Mouse (Mus musculus) liver, embryonic 13.5 days (tissue): Measurements from ENCODE around the gene Mta3. TPM values are rescaled to one million over a fixed set of nuclear protein-coding genes. Genes with fewer than 3 reads are reported as not detected.

ENCODE experiments used
- ATAC-seq: fragments of 200-750 bp; cut with Nextera tagmentation; 2 replicates; pipeline ENCODE4 v1.8.0; 2017; ENCODE audit warnings: low read depth, mild to moderate bottlenecking, moderate number of reproducible peaks, moderate library complexity
- DNase-seq: peaks from one replicate; pipeline ENCODE4 v3.0.0; 2022
- H3K27ac ChIP-seq: fragments of 300-500 bp; sonication (generic); 2 replicates; pipeline ENCODE4 v1.5.1; 2015; ENCODE audit warnings: moderate library complexity, mild to moderate bottlenecking, inconsistent platforms
- H3K27me3 ChIP-seq: fragments of 300-500 bp; sonication (generic); 2 replicates; pipeline ENCODE4 v1.6.1; 2015; ENCODE audit warnings: mild to moderate bottlenecking, inconsistent platforms
- H3K36me3 ChIP-seq: fragments of 300-500 bp; sonication (generic); 2 replicates; pipeline ENCODE4 v1.6.1; 2015; ENCODE audit warnings: mild to moderate bottlenecking, inconsistent platforms
- H3K4me1 ChIP-seq: fragments of 300-500 bp; sonication (generic); replicated peaks from 2 replicates; pipeline ENCODE4 v1.6.1; 2015; ENCODE audit warnings: inconsistent platforms
- H3K4me2 ChIP-seq: fragments of 300-500 bp; sonication (generic); 2 replicates; pipeline ENCODE4 v1.6.1; 2015; ENCODE audit warnings: inconsistent platforms, mild to moderate bottlenecking, moderate library complexity
- H3K4me3 ChIP-seq: fragments of 300-500 bp; sonication (generic); replicated peaks from 2 replicates; pipeline ENCODE4 v1.5.1; 2015; ENCODE audit warnings: mild to moderate bottlenecking, inconsistent platforms
- H3K9ac ChIP-seq: fragments of 300-500 bp; sonication (generic); 2 replicates; pipeline ENCODE4 v1.6.1; 2015; ENCODE audit warnings: mild to moderate bottlenecking, inconsistent platforms
- H3K9me3 ChIP-seq: fragments of 300-500 bp; sonication (generic); replicated peaks from 2 replicates; pipeline ENCODE4 v1.6.1; 2016; ENCODE audit warnings: inconsistent platforms
- WGBS: fragments of 180-500 bp; shearing (Covaris S2); methylation state at CpG from one replicate; pipeline ENCODE4 v1.1.7; 2015; ENCODE audit not compliant: insufficient replicate concordance; 5-methylcytosine and 5-hydroxymethylcytosine counted together
- polyA plus RNA-seq: library from polyadenylated mRNA; unstranded; fragments of >200 nt; fragmentation: Nextera tagmentation; extraction: Ambion mirVana; gene quantifications from 2 replicates; pipeline ENCODE4 v1.2.1, GENCODE M21; 2015

The Mta3 gene
- polyA plus RNA-seq, 1 experiment from 2014 or later = 44.1 TPM

DNA sequence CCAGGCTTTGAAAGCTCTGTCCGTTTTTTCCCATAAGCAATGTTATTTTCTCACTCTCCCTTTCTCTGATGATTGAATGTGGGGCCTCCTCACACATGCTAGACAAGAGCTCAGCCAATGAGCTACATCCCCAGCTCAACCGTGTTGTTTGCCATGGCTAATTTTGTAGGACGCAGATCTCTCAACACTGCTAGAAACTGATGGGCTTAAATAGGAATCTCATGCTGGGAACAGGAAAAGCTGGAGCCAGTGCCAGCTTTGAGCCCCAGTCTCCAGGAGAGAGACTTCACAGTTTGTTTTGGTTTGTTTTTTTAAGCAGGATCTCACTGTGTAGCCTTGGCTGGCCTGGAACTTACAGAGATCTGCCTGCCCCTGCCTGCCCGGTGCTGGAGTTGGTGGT is 53.6 kb downstream of the Mta3 start:
- WGBS = 69% methylated on average over 4 of the region's 4 CpGs
- Histone ChIP-seq H3K4me3 (no peak overlapping the region), H3K9me3 (no peaks in the 10 kb centered on the region), H3K27ac (peak overlapping the region; percentile 1; the same call in 1 of the 2 replicates), H3K9ac (no peak overlapping the region), H3K4me1 (no peaks in the 10 kb centered on the region), H3K4me2 (no peak overlapping the region), H3K27me3 (no peaks in the 10 kb centered on the region), H3K36me3 (peaks cover 77% of the 10 kb centered on the region)
- ATAC-seq (no peak), DNase-seq (no peak)

DNA sequence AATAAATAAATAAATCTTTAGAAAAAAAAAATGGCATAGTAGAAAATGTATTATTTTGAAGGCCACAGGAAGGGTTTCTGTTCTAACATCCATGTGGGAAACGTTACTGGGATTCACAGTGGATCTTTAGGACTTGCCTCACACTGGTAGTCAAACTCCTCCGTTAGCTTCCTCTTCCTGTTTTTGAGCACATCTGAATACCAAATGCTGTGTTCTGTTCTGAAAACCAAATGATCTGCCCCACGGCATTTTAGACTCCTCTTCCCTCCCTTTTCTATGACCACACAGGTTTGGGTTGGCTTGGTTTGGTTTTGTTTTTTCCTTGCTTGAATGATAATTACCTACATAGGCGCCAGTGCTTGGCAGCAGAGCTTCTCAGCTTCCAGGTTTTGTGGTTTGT is 58.6 kb downstream of the Mta3 start:
- Histone ChIP-seq H3K36me3 (peaks cover 75% of the 10 kb centered on the region), H3K9ac (no peak overlapping the region), H3K27ac (no peak overlapping the region), H3K27me3 (no peaks in the 10 kb centered on the region), H3K4me1 (peaks cover 21% of the 10 kb centered on the region), H3K9me3 (no peaks in the 10 kb centered on the region), H3K4me2 (no peak overlapping the region), H3K4me3 (no peak overlapping the region)
- ATAC-seq (no peak), DNase-seq (no peak)
- WGBS = 67% methylated on average over 4 of the region's 4 CpGs

DNA sequence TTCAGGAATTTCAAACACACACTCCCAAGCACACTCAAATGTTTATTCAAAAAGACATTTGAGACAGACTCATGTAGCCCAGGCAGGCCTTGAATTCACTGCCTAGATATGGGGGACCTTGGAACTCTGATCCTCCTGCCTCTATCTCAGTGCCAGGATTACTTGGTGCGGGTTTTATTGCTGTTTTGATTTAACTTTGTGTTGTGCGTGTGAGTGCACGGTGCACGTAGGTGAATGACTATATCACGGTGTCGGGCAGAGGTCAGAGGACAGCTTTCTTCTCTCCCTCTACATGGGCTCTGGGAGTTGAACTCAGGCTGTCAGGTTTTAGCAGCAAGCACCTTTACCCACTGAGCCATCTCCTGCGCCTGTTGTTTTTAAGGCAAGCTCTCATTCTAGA is 61.1 kb downstream of the Mta3 start:
- H3K4me3 ChIP-seq = no peak overlapping the region
- ATAC-seq = no peak

DNA sequence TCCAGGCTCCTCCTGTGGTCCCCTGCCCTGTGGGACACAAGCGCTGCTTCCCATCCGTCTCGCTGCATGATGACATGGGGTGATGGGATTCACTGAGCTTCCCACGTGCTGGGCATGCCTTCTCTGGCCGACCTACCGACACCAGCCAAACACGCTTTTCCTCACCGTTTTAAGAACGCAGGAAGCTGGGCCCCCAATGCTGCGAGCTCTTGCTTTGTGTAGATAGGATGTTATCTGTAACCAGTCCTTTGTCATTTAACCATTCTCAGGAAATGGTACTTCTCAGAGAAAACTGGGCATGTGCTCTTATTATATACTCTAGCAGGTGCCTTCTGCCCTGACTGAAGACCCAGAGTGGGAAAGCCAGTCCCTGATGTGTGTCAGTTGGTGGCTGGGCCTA is 62.3 kb downstream of the Mta3 start:
- Histone ChIP-seq H3K9ac (peak overlapping the region; percentile 30; the same call in 1 of the 2 replicates), H3K4me2 (no peak overlapping the region; the same call in 1 of the 2 replicates), H3K4me3 (no peak overlapping the region), H3K27ac (peak overlapping the region; percentile 62), H3K9me3 (no peaks in the 10 kb centered on the region), H3K27me3 (no peaks in the 10 kb centered on the region), H3K4me1 (peaks cover 49% of the 10 kb centered on the region), H3K36me3 (peaks cover 61% of the 10 kb centered on the region)
- ATAC-seq = peak; percentile 78
- peak; percentile 47 for DNase-seq
- WGBS = 26% methylated on average over 10 of the region's 10 CpGs

More for the DNA sequence above, 61.1 kb downstream of the Mta3 start:
- Histone ChIP-seq H3K36me3 (peaks cover 73% of the 10 kb centered on the region), H3K9me3 (no peaks in the 10 kb centered on the region), H3K4me2 (no peak overlapping the region), H3K4me1 (peaks cover 45% of the 10 kb centered on the region), H3K27ac (peak overlapping the region; percentile 62; the same call in 1 of the 2 replicates), H3K9ac (0 out of 2 replicates have a peak overlapping the region, but pooled peaks have one; percentile 1), H3K27me3 (no peaks in the 10 kb centered on the region)
- 87% methylated on average over 7 of the region's 7 CpGs for WGBS
- DNase-seq = no peak

DNA sequence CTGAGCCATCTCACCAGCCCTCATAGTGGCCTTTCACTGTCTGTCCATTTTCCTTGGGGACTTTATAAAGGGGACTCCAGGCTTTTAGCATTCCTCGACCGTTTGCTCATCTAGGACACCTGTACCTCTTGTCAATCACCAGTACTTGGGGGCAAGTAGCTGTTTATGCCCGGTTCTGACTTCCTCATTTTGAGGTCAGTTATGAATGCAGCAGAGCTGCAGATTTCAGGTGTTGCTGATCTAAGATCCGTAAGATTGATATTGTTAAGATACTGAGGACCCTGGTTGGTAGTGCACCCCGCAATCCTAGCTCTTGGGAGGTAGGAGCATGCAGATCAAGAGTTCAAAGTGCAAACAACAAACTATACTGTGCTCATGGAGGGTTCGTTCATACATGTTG is 64.4 kb downstream of the Mta3 start:
- Histone ChIP-seq H3K4me1 (peaks cover 53% of the 10 kb centered on the region), H3K36me3 (peaks cover 45% of the 10 kb centered on the region), H3K27ac (no peak overlapping the region), H3K4me2 (no peak overlapping the region), H3K4me3 (no peak overlapping the region), H3K9ac (no peak overlapping the region), H3K9me3 (no peaks in the 10 kb centered on the region), H3K27me3 (no peaks in the 10 kb centered on the region)
- WGBS = 58% methylated on average over 6 of the region's 6 CpGs
- DNase-seq = no peak
- no peak for ATAC-seq

DNA sequence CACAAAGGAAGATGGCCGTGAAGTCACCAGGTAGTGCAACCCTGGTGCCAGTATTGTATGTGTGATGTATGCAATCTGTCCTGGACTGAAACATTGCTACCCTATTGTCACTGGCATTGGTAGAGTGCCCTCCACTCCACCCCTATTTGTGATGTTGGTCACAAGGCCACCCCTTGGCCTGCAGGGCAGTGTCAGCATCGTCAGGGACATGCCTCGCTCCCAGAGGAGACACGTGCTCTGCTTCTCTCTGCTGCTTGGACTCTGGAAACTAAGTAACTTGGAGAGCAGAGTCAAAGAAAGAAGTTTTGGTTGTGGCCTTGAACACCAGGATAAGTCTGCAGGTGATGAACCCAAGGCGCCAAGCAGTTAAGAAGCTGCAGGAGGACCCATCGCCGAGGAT is 65.0 kb downstream of the Mta3 start:
- no peak overlapping the region for H3K27ac ChIP-seq
- WGBS = 79% methylated on average over 7 of the region's 7 CpGs
- no peaks in the 10 kb centered on the region for H3K9me3 ChIP-seq
- H3K4me1 ChIP-seq = peaks cover 53% of the 10 kb centered on the region
- no peak overlapping the region for H3K9ac ChIP-seq
- DNase-seq (no peak), ATAC-seq (no peak)
- H3K36me3 ChIP-seq = peaks cover 46% of the 10 kb centered on the region
- H3K4me3 ChIP-seq = no peak overlapping the region
- H3K4me2 ChIP-seq = no peak overlapping the region
- no peaks in the 10 kb centered on the region for H3K27me3 ChIP-seq

DNA sequence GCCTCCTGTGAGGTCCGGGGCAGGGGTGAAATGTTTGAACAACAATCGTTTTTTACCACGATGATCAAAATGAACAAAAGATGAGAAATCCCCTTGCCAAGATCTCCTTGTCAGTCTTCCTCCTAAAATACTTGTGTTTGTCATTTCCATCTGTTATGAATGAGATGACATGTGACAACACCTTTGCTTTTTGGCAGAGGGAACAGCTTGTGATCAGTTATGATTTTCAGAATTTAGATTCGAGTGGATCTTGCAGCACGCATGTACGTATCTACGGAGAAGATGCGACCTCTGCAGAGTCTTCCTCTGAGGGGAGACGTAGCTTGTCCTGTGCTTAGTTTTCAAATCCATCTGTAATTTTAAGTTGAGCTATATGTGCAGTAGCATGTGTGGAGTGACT is 66.1 kb downstream of the Mta3 start:
- Histone ChIP-seq H3K9ac (no peak overlapping the region), H3K27ac (0 out of 2 replicates have a peak overlapping the region, but pooled peaks have one; percentile 29), H3K4me1 (peaks cover 54% of the 10 kb centered on the region), H3K9me3 (no peaks in the 10 kb centered on the region), H3K4me3 (no peak overlapping the region), H3K4me2 (no peak overlapping the region), H3K27me3 (no peaks in the 10 kb centered on the region), H3K36me3 (peaks cover 44% of the 10 kb centered on the region)
- DNase-seq (no peak), ATAC-seq (no peak)
- WGBS = 79% methylated on average over 9 of the region's 9 CpGs

DNA sequence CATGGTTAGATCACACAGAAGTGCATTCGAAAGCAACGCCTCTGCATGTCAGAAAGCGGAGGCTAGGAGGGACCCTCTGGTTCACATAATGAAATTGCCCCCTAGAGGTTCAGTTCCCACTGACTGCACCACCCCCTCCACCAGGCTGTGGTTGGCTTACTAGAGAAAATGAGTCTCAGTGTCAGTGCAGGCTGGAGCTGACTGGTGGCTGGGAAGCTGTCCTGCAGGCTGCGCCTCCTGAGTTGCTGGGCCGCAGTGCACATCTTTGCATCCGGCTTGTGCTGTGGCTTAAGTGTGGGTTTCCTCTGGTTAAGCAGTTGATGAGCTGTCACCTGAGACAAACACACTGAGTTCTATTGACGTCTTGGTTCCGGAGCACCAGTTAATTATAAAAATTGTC is 66.7 kb downstream of the Mta3 start:
- H3K9ac ChIP-seq = no peak overlapping the region
- DNase-seq (no peak), ATAC-seq (peak; percentile 32; the same call in 1 of the 2 replicates)
- peaks cover 54% of the 10 kb centered on the region for H3K4me1 ChIP-seq
- H3K4me2 ChIP-seq = no peak overlapping the region
- H3K27ac ChIP-seq = no peak overlapping the region
- H3K36me3 ChIP-seq = peaks cover 38% of the 10 kb centered on the region
- no peak overlapping the region for H3K4me3 ChIP-seq
- H3K27me3 ChIP-seq = no peaks in the 10 kb centered on the region
- no peaks in the 10 kb centered on the region for H3K9me3 ChIP-seq
- WGBS = 47% methylated on average over 8 of the region's 8 CpGs

DNA sequence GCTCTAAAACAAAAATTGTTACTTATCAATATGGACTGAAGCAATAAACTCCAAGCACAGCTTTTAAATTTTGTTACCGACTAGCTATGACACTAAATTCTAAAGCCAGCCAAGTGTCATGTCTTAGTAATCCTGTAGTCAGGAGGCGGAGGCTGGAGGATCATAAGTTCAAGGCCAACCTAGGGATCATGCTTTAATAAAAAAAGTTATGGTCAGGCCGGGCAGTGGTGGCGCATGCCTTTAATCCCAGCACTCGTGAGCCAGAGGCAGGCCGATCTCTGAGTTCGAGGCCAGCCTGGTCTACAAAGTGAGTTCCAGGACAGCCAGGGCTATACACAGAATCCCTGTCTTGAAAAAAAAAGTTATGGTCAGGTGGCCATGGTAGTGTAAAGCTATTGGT is 71.0 kb downstream of the Mta3 start:
- ATAC-seq (no peak), DNase-seq (no peak)
- H3K9ac ChIP-seq = no peak overlapping the region; the same call in 1 of the 2 replicates
- peaks cover 47% of the 10 kb centered on the region for H3K4me1 ChIP-seq
- no peaks in the 10 kb centered on the region for H3K27me3 ChIP-seq
- peaks cover 28% of the 10 kb centered on the region for H3K36me3 ChIP-seq
- H3K27ac ChIP-seq = no peak overlapping the region
- no peaks in the 10 kb centered on the region for H3K9me3 ChIP-seq
- no peak overlapping the region for H3K4me3 ChIP-seq
- 87% methylated on average over 7 of the region's 7 CpGs for WGBS
- no peak overlapping the region for H3K4me2 ChIP-seq

DNA sequence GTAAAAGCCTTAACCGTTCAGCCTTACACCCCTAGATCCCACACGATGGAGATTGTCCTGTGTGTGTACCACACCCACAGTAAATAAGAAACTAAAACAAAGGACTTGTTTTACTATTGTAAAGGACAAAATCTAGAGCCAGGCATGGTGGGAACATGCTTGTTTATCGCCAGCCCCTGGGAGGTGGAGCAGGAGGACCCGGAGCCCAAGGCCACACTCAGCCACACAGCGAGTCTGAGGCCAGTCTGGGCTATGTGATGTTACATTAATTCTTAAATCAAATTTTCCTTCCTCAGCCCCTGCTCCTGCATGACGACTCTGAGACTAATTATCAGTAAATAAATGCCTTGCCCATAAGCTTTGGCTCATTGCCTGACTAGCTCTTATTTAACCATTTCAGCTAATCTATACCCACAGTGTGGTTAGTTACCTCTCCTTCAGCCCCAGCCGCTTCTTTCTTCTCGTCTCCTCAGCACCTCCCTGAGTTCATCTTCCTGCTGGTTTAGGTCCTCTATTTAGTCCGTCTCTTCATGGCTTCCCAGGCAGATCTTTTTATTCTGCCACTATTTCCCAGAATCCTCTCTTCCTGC is 71.6 kb downstream of the Mta3 start:
- ATAC-seq (no peak), DNase-seq (no peak)
- no peak overlapping the region for H3K4me3 ChIP-seq
- no peaks in the 10 kb centered on the region for H3K9me3 ChIP-seq
- no peak overlapping the region for H3K4me2 ChIP-seq
- H3K9ac ChIP-seq = no peak overlapping the region; the same call in 1 of the 2 replicates
- no peaks in the 10 kb centered on the region for H3K27me3 ChIP-seq
- peaks cover 33% of the 10 kb centered on the region for H3K36me3 ChIP-seq
- peaks cover 43% of the 10 kb centered on the region for H3K4me1 ChIP-seq
- peak overlapping the region; percentile 35 for H3K27ac ChIP-seq
- WGBS = 63% methylated on average over 9 of the region's 9 CpGs

DNA sequence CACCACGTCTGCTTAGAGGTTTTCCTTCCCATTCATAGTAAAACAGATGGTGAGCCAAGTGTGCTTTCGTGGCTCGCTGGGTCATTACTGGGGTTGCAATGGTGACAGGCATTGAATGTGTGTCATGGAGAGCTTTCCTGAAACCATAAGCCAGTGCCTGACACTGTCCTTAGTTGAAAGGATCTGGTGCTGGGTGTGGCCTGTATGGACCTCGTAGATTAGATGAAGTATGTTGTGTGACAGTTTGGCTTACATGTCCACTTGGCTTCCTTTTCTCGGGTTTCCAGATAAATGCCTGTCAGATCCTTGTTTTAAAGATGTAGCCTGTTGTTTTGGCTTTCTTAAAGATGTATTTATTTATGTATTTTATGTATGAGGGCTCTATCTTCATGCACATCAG is 74.3 kb downstream of the Mta3 start:
- Histone ChIP-seq H3K4me3 (no peak overlapping the region), H3K9me3 (no peaks in the 10 kb centered on the region), H3K4me2 (peak overlapping the region; percentile 47), H3K36me3 (peaks cover 56% of the 10 kb centered on the region), H3K27me3 (no peaks in the 10 kb centered on the region), H3K4me1 (peaks cover 39% of the 10 kb centered on the region), H3K9ac (peak overlapping the region; percentile 31; the same call in 1 of the 2 replicates), H3K27ac (peak overlapping the region; percentile 78)
- WGBS = 37% methylated on average over 5 of the region's 5 CpGs
- peak; percentile 96 for ATAC-seq
- peak; percentile 61 for DNase-seq

DNA sequence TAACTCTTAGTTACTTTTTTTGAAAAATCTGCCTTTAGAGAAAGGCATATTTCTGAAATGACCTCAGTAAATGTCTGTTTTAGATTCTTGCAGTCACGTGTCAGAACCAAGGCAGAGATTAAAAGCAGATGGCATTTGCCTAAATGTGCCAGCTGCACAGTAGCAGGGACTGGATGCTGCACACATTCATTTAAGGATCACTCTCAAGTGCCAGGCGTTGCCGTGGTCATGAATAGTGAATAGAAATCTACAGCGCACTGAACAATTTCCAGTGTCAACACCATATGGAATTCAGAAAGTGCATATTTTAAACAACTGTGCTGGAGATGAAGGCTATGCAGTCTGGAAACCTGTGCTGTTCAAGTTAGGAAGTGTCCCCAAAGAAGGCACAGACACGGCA is 76.8 kb downstream of the Mta3 start:
- Histone ChIP-seq H3K4me2 (no peak overlapping the region), H3K4me1 (peaks cover 39% of the 10 kb centered on the region), H3K9ac (no peak overlapping the region), H3K27me3 (no peaks in the 10 kb centered on the region), H3K36me3 (peaks cover 61% of the 10 kb centered on the region), H3K9me3 (no peaks in the 10 kb centered on the region), H3K4me3 (no peak overlapping the region), H3K27ac (no peak overlapping the region)
- WGBS = 89% methylated on average over 5 of the region's 5 CpGs
- no peak for ATAC-seq
- DNase-seq = no peak
